Mouse (Mus musculus) frontal cortex, postnatal 14 days (tissue): ENCODE results near the gene Prrx2.

Experiments
- DNase-seq, 2 experiments: peaks; one replicate each; pipeline ENCODE4 v3.0.0; 2022; ENCODE audit warnings: low spot score in 2 of 2

The Prrx2 gene

GRCm38 (mm10) chr2:30834373-30835022 lies at the start of gene Prrx2:
Prrx2 (plus strand) TSS chr2:30834972.
- DNase-seq = no peak

GRCm38 (mm10) chr2:30787466-30787865 lies 47.3 kb upstream of the Prrx2 start:
- no peak for DNase-seq

GRCm38 (mm10) chr2:30792061-30792460 lies 42.7 kb upstream of the Prrx2 start:
- DNase-seq = no peak

- peak; percentile 86 to 97 for DNase-seq
Observed at GRCm38 (mm10) chr2:30794179-30795108, 40.3 kb upstream of the Prrx2 start.

- DNase-seq = no peak
Observed at GRCm38 (mm10) chr2:30795271-30795888, 39.4 kb upstream of the Prrx2 start.

GRCm38 (mm10) chr2:30795889-30796275 lies 38.9 kb upstream of the Prrx2 start:
- DNase-seq = no peak

- DNase-seq = peak; percentile 78 to 86
Observed at GRCm38 (mm10) chr2:30796382-30796781, 38.4 kb upstream of the Prrx2 start.

GRCm38 (mm10) chr2:30799456-30799855 lies 35.3 kb upstream of the Prrx2 start:
- DNase-seq = no peak

GRCm38 (mm10) chr2:30800671-30801066 lies 34.1 kb upstream of the Prrx2 start:
- no peak for DNase-seq

- no peak for DNase-seq
Observed at GRCm38 (mm10) chr2:30801067-30801852, 33.5 kb upstream of the Prrx2 start.

GRCm38 (mm10) chr2:30803604-30804003 lies 31.2 kb upstream of the Prrx2 start, which contains the start of gene 1700001O22Rik:
1700001O22Rik (minus strand) TSS chr2:30803661.
- no peak for DNase-seq

- no peak for DNase-seq
Observed at GRCm38 (mm10) chr2:30805983-30806382, 28.8 kb upstream of the Prrx2 start.

GRCm38 (mm10) chr2:30807147-30807647 lies 27.6 kb upstream of the Prrx2 start:
- no peak for DNase-seq

GRCm38 (mm10) chr2:30807648-30808295 lies 27.0 kb upstream of the Prrx2 start, which contains the start of gene Ntmt1:
Ntmt1 (plus strand) TSS chr2:30807826.
- DNase-seq = peak; percentile 97 to 98

GRCm38 (mm10) chr2:30808296-30808655 lies 26.5 kb upstream of the Prrx2 start:
- no peak for DNase-seq

GRCm38 (mm10) chr2:30809503-30809902 lies 25.3 kb upstream of the Prrx2 start:
- DNase-seq = no peak

GRCm38 (mm10) chr2:30810573-30810972 lies 24.2 kb upstream of the Prrx2 start:
- DNase-seq = no peak

GRCm38 (mm10) chr2:30816383-30816782 lies 18.4 kb upstream of the Prrx2 start:
- DNase-seq = no peak

GRCm38 (mm10) chr2:30819873-30820272 lies 14.9 kb upstream of the Prrx2 start:
- DNase-seq = no peak

- no peak for DNase-seq
Observed at GRCm38 (mm10) chr2:30821073-30821472, 13.7 kb upstream of the Prrx2 start.

GRCm38 (mm10) chr2:30822460-30822859 lies 12.3 kb upstream of the Prrx2 start:
- DNase-seq = no peak
